Mouse (Mus musculus): ENCODE results near the gene Ly6g6f. TPM values are rescaled to one million over a fixed set of nuclear protein-coding genes. Genes with fewer than 3 reads are reported as not detected.

Ly6g6f gene
- total and polyA plus RNA-seq, 3 experiments, result 0.54 to 0.67 TPM; not detected in 1

GRCm38 (mm10) chr17:35101161-35101560 is 15.8 kb upstream of the Ly6g6f start:
- no peak for DNase-seq (ENCODE audit: extremely low read depth)
- peaks cover 54 to 87% of the 10 kb centered on the region in 2 experiments for H3K36me3 ChIP-seq (replicated peaks in 1 of 2; ENCODE audit: control insufficient read depth in 1 of 2, insufficient read depth in 1 of 2, low read length in 1 of 2)
- H3K9ac ChIP-seq (ENCODE audit: insufficient read depth, low read depth), result no peak overlapping the region
- H3K79me2 ChIP-seq (replicated peaks; ENCODE audit: control insufficient read depth, extremely low read depth, insufficient read depth, poor library complexity, severe bottlenecking), result no peaks in the 10 kb centered on the region
- TF ChIP-seq ZNF384 (IDR thresholded peaks at IDR 0.05; ENCODE audit: low read depth, low read length) (no peak), GABPA (IDR thresholded peaks at IDR 0.05; ENCODE audit: insufficient replicate concordance, low read depth, low read length) (no peak), HCFC1 (IDR thresholded peaks at IDR 0.05; ENCODE audit: low read depth, low read length) (no peak), JUN (IDR thresholded peaks at IDR 0.05; ENCODE audit: insufficient read depth, low read depth, low read length) (no peak), SMC3 (IDR thresholded peaks at IDR 0.05; ENCODE audit: low read depth, low read length) (no peak), POLR2AphosphoS2 (IDR thresholded peaks at IDR 0.05; ENCODE audit: low read depth, low read length) (no peak), NELFE (IDR thresholded peaks at IDR 0.05; ENCODE audit: low read depth, low read length) (no peak), ZC3H11A (IDR thresholded peaks at IDR 0.05; ENCODE audit: low read depth, low read length) (no peak), TBP (conservative IDR thresholded peaks at IDR 0.05; ENCODE audit: low read depth, low read length) (no peak), TCF12 (IDR thresholded peaks at IDR 0.05; ENCODE audit: low read depth, low read length) (no peak), USF2 (conservative IDR thresholded peaks at IDR 0.05; ENCODE audit: low read depth, low read length) (no peak), MAFK (IDR thresholded peaks at IDR 0.05; ENCODE audit: insufficient replicate concordance, low read length) (no peak), KAT2A (IDR thresholded peaks at IDR 0.05; ENCODE audit: insufficient replicate concordance, low read length) (no peak), CTCF (conservative IDR thresholded peaks at IDR 0.05 in 1 of 2, IDR thresholded peaks at IDR 0.05 in 1 of 2; ENCODE audit: low read depth in 2 of 2, low read length in 2 of 2) (no peak), ZKSCAN1 (IDR thresholded peaks at IDR 0.05; ENCODE audit: borderline replicate concordance, low read depth, low read length) (no peak), RCOR1 (conservative IDR thresholded peaks at IDR 0.05; ENCODE audit: low read depth, low read length) (no peak), NRF1 (IDR thresholded peaks at IDR 0.05; ENCODE audit: low read depth, low read length) (no peak)
- dilution Hi-C loops (cut with MboI; ENCODE audit: extremely low pct_ligation_motif_present, extremely low pct_unique_long_range_greater_than_20kb, low sequenced_read_pairs), result no loop called here
- H3K9me3 ChIP-seq (replicated peaks; ENCODE audit: low read length), result no peaks in the 10 kb centered on the region
- peaks cover 0 to 4% of the 10 kb centered on the region in 2 experiments; a peak in 1 of 4 replicates for H3K4me1 ChIP-seq (ENCODE audit: control insufficient read depth in 1 of 2, insufficient read depth in 2 of 2)
- no peak overlapping the region for H3K4me3 ChIP-seq (replicated peaks in 1 of 3; ENCODE audit: low read depth in 2 of 3, low read length in 2 of 3, poor library complexity in 1 of 3)
- no peak overlapping the region for H3K27ac ChIP-seq (ENCODE audit: insufficient read depth, low read depth)
- H3K4me2 ChIP-seq (ENCODE audit: insufficient read depth, low read depth, poor library complexity, severe bottlenecking), result no peak overlapping the region
- H3K27me3 ChIP-seq (replicated peaks), result no peaks in the 10 kb centered on the region
- in situ Hi-C loops (cut with MboI; ENCODE audit: low pct_ligation_motif_present, low pct_unique_long_range_greater_than_20kb, low sequenced_read_pairs), result no loop called here

GRCm38 (mm10) chr17:35100196-35100765 is 14.9 kb upstream of the Ly6g6f start:
- Histone ChIP-seq H3K9me3 (replicated peaks; ENCODE audit: low read length) (no peaks in the 10 kb centered on the region), H3K36me3 (replicated peaks in 1 of 2; ENCODE audit: control insufficient read depth in 1 of 2, insufficient read depth in 1 of 2, low read length in 1 of 2) (peaks cover 58 to 93% of the 10 kb centered on the region in 2 experiments), H3K9ac (ENCODE audit: insufficient read depth, low read depth) (no peak overlapping the region), H3K4me3 (replicated peaks in 1 of 3; ENCODE audit: low read depth in 2 of 3, low read length in 2 of 3, poor library complexity in 1 of 3) (no peak overlapping the region), H3K27me3 (replicated peaks) (no peaks in the 10 kb centered on the region), H3K4me2 (ENCODE audit: insufficient read depth, low read depth, poor library complexity, severe bottlenecking) (no peak overlapping the region), H3K27ac (ENCODE audit: insufficient read depth, low read depth) (no peak overlapping the region), H3K79me2 (replicated peaks; ENCODE audit: control insufficient read depth, extremely low read depth, insufficient read depth, poor library complexity, severe bottlenecking) (no peaks in the 10 kb centered on the region), H3K4me1 (ENCODE audit: control insufficient read depth in 1 of 2, insufficient read depth in 2 of 2) (peaks cover 0 to 4% of the 10 kb centered on the region in 2 experiments; a peak in 1 of 4 replicates)
- DNase-seq (ENCODE audit: extremely low read depth), result no peak
- dilution Hi-C loops (cut with MboI; ENCODE audit: extremely low pct_ligation_motif_present, extremely low pct_unique_long_range_greater_than_20kb, low sequenced_read_pairs), result no loop called here
- no peak for TF ChIP-seq BHLHE40 (IDR thresholded peaks at IDR 0.05; ENCODE audit: low read depth, low read length)
- TF ChIP-seq JUN (IDR thresholded peaks at IDR 0.05; ENCODE audit: insufficient read depth, low read depth, low read length), result no peak
- TF ChIP-seq POLR2AphosphoS2 (IDR thresholded peaks at IDR 0.05; ENCODE audit: low read depth, low read length), result no peak
- no peak for TF ChIP-seq SMC3 (IDR thresholded peaks at IDR 0.05; ENCODE audit: low read depth, low read length)
- no peak for TF ChIP-seq NRF1 (IDR thresholded peaks at IDR 0.05; ENCODE audit: low read depth, low read length)
- no peak for TF ChIP-seq ZKSCAN1 (IDR thresholded peaks at IDR 0.05; ENCODE audit: borderline replicate concordance, low read depth, low read length)
- no peak for TF ChIP-seq ETS1 (conservative IDR thresholded peaks at IDR 0.05; ENCODE audit: low read depth, low read length)
- TF ChIP-seq TBP (conservative IDR thresholded peaks at IDR 0.05; ENCODE audit: low read depth, low read length), result no peak
- TF ChIP-seq RAD21 (IDR thresholded peaks at IDR 0.05; ENCODE audit: low read depth, low read length), result no peak
- no peak for TF ChIP-seq MXI1 (IDR thresholded peaks at IDR 0.05; ENCODE audit: low read depth, low read length)
- no peak for TF ChIP-seq E2F4 (IDR thresholded peaks at IDR 0.05; ENCODE audit: insufficient replicate concordance, low read depth, low read length)
- TF ChIP-seq GABPA (IDR thresholded peaks at IDR 0.05; ENCODE audit: insufficient replicate concordance, low read depth, low read length), result no peak
- in situ Hi-C loops (cut with MboI; ENCODE audit: low pct_ligation_motif_present, low pct_unique_long_range_greater_than_20kb, low sequenced_read_pairs), result no loop called here
